Mouse (Mus musculus): ENCODE data around the gene Cd2bp2. TPM values are rescaled to one million over a fixed set of nuclear protein-coding genes. Genes with fewer than 3 reads are reported as not detected.

The Cd2bp2 gene
- polyA plus RNA-seq (2017; shearing (Covaris generic)): 55.9 TPM

GRCm38 (mm10) chr7:127195544-127196295, at the start of gene Cd2bp2:
Gene Cd2bp2, minus strand, starts transcription at chr7:127196050.

GRCm38 (mm10) chr7:127243870-127244657, 48.2 kb upstream of the Cd2bp2 start, which contains the start of gene Zfp771:
Gene Zfp771, plus strand, starts transcription at chr7:127244274.

GRCm38 (mm10) chr7:127232622-127233367, 36.9 kb upstream of the Cd2bp2 start, which contains the start of the genes Zfp553 and Sept1:
Gene Zfp553, plus strand, starts transcription at chr7:127233061.
Gene Sept1, minus strand, starts transcription at chr7:127233130.

GRCm38 (mm10) chr7:127208553-127209438, 12.9 kb upstream of the Cd2bp2 start, which contains the start of gene Mylpf:
Gene Mylpf, plus strand, starts transcription at chr7:127208890.

GRCm38 (mm10) chr7:127208295-127208552, 12.4 kb upstream of the Cd2bp2 start, which contains the start of gene Tbc1d10b:
Gene Tbc1d10b, minus strand, starts transcription at chr7:127208468.

Other genes with a start within 250 kb of the Cd2bp2 start
- not detected for gene Asphd1, start 246.5 kb downstream of the Cd2bp2 start, polyA plus RNA-seq (2017; shearing (Covaris generic))
- gene Sez6l2, start 245.5 kb downstream of the Cd2bp2 start, polyA plus RNA-seq (2017; shearing (Covaris generic)): 0.82 TPM
- gene Cdipt, start 220.1 kb downstream of the Cd2bp2 start, polyA plus RNA-seq (2017; shearing (Covaris generic)): 115 TPM
- 0.45 TPM for gene Cdiptos, start 220.0 kb downstream of the Cd2bp2 start, polyA plus RNA-seq (2017; shearing (Covaris generic))
- gene Mvp, start 181.4 kb downstream of the Cd2bp2 start, polyA plus RNA-seq (2017; shearing (Covaris generic)): 61.2 TPM
- gene Pagr1b, start 179.6 kb downstream of the Cd2bp2 start, polyA plus RNA-seq (2017; shearing (Covaris generic)): not detected
- 19.7 TPM for gene Pagr1a, start 178.7 kb downstream of the Cd2bp2 start, polyA plus RNA-seq (2017; shearing (Covaris generic))
- 57.3 TPM for gene Gm42742, start 175.0 kb downstream of the Cd2bp2 start, polyA plus RNA-seq (2017; shearing (Covaris generic))
- gene Prrt2, start 174.8 kb downstream of the Cd2bp2 start, polyA plus RNA-seq (2017; shearing (Covaris generic)): 13.1 TPM
- gene Maz, start 169.0 kb downstream of the Cd2bp2 start, polyA plus RNA-seq (2017; shearing (Covaris generic)): 95.1 TPM
- gene Kif22, start 153.6 kb downstream of the Cd2bp2 start, polyA plus RNA-seq (2017; shearing (Covaris generic)): 2.9 TPM
- not detected for gene Zg16, start 108.7 kb downstream of the Cd2bp2 start, polyA plus RNA-seq (2017; shearing (Covaris generic))
- gene AI467606, start 104.7 kb downstream of the Cd2bp2 start, polyA plus RNA-seq (2017; shearing (Covaris generic)): 66.8 TPM
- gene Qprt, start 73.8 kb downstream of the Cd2bp2 start, polyA plus RNA-seq (2017; shearing (Covaris generic)): 9.2 TPM
- gene Spn, start 58.2 kb downstream of the Cd2bp2 start, polyA plus RNA-seq (2017; shearing (Covaris generic)): 49.7 TPM
- 51.9 TPM for gene Tbc1d10b, start 12.4 kb upstream of the Cd2bp2 start, polyA plus RNA-seq (2017; shearing (Covaris generic))
- gene Mylpf, start 12.8 kb upstream of the Cd2bp2 start, polyA plus RNA-seq (2017; shearing (Covaris generic)): 12.4 TPM
- gene Zfp553, start 37.0 kb upstream of the Cd2bp2 start, polyA plus RNA-seq (2017; shearing (Covaris generic)): 8.8 TPM
- 475 TPM for gene Sept1, start 37.1 kb upstream of the Cd2bp2 start, polyA plus RNA-seq (2017; shearing (Covaris generic))
- gene Zfp771, start 48.2 kb upstream of the Cd2bp2 start, polyA plus RNA-seq (2017; shearing (Covaris generic)): 7.5 TPM
- gene Dctpp1, start 64.7 kb upstream of the Cd2bp2 start, polyA plus RNA-seq (2017; shearing (Covaris generic)): 12.7 TPM
- 24.9 TPM for gene Sephs2, start 78.0 kb upstream of the Cd2bp2 start, polyA plus RNA-seq (2017; shearing (Covaris generic))
- gene Itgal, start 100.2 kb upstream of the Cd2bp2 start, polyA plus RNA-seq (2017; shearing (Covaris generic)): 346 TPM
- 0.21 TPM for gene Zfp768, start 149.5 kb upstream of the Cd2bp2 start, polyA plus RNA-seq (2017; shearing (Covaris generic))
- gene Zfp747, start 180.0 kb upstream of the Cd2bp2 start, polyA plus RNA-seq (2017; shearing (Covaris generic)): 19.6 TPM
- 5.6 TPM for gene 9130019O22Rik, start 191.1 kb upstream of the Cd2bp2 start, polyA plus RNA-seq (2017; shearing (Covaris generic))
- 3.7 TPM for gene E430018J23Rik, start 197.6 kb upstream of the Cd2bp2 start, polyA plus RNA-seq (2017; shearing (Covaris generic))
- gene Zfp764, start 210.8 kb upstream of the Cd2bp2 start, polyA plus RNA-seq (2017; shearing (Covaris generic)): 10.0 TPM
- gene Zfp688, start 226.0 kb upstream of the Cd2bp2 start, polyA plus RNA-seq (2017; shearing (Covaris generic)): 18.7 TPM

Data from effector memory CD4-positive, alpha-beta T cell, adult 5 months (primary cell).